Mouse (Mus musculus): ENCODE data around the gene Cnot3. TPM values are rescaled to one million over a fixed set of nuclear protein-coding genes. Genes with fewer than 3 reads are reported as not detected.
A peak's percentile ranks its signal among the peaks of the same experiment; 100 is the strongest.

Gene Cnot3
- polyA plus RNA-seq, 1 experiment from 2014 or later = 56.5 TPM

- no peak for DNase-seq (ENCODE audit: low read depth, low spot score)
- no peak for TF ChIP-seq CTCF (IDR thresholded peaks at IDR 0.05)
- ChIA-PET POLR2A (no interaction called here), CTCF (interaction anchor here (1.3 to 2.3 kb wide), 5 partner anchors 9 to 30 kb away, joined by 4 to 15 read pairs (median 6); no protein-coding TSS in a partner anchor)
- in situ Hi-C loops (cut with MboI; ENCODE audit: low pct_unique_long_range_greater_than_20kb) = no loop called here
- ATAC-seq = no peak
- no peaks in the 10 kb centered on the region for H3K27me3 ChIP-seq
These were observed 29.0 kb upstream of the Cnot3 start, which contains the start of gene Oscar for GRCm38 (mm10) chr7:3616057-3616388. TSS of gene Oscar (minus strand) at chr7:3616157.

- in situ Hi-C loops (cut with MboI; ENCODE audit: low pct_unique_long_range_greater_than_20kb) = no loop called here
- no peaks in the 10 kb centered on the region for H3K27me3 ChIP-seq
- ChIA-PET CTCF (interaction anchor here (1.0 to 2.3 kb wide), 10 partner anchors 10 to 286 kb away, joined by 3 to 18 read pairs (median 4); no protein-coding TSS in a partner anchor), POLR2A (interaction anchor here (0.9 kb wide), 1 partner anchor 9 kb away, joined by 3 read pairs; no protein-coding TSS in a partner anchor)
- peak; percentile 15 for ATAC-seq
- DNase-seq (ENCODE audit: low read depth, low spot score) = no peak
- TF ChIP-seq CTCF (IDR thresholded peaks at IDR 0.05) = peak; percentile 73
These were observed 28.5 kb upstream of the Cnot3 start for GRCm38 (mm10) chr7:3616389-3617241.

- POLR2A ChIA-PET = interaction anchor here (0.7 to 1.2 kb wide), 4 partner anchors 8 to 11 kb away, joined by 3 to 4 read pairs (median 3); no protein-coding TSS in a partner anchor
- no peak for TF ChIP-seq CTCF (IDR thresholded peaks at IDR 0.05)
- no peaks in the 10 kb centered on the region for H3K27me3 ChIP-seq
- ATAC-seq (peak; percentile 99), DNase-seq (ENCODE audit: low read depth, low spot score) (peak; percentile 58)
- in situ Hi-C loops (cut with MboI; ENCODE audit: low pct_unique_long_range_greater_than_20kb) = no loop called here
- CTCF ChIA-PET = interaction anchor here (1.0 to 2.3 kb wide), 12 partner anchors 10 to 285 kb away, joined by 3 to 18 read pairs (median 4); no protein-coding TSS in a partner anchor
These were observed 27.6 kb upstream of the Cnot3 start, which contains the start of gene Ndufa3 for GRCm38 (mm10) chr7:3617242-3617995. TSS of gene Ndufa3 (plus strand) at chr7:3617373.

DNA sequence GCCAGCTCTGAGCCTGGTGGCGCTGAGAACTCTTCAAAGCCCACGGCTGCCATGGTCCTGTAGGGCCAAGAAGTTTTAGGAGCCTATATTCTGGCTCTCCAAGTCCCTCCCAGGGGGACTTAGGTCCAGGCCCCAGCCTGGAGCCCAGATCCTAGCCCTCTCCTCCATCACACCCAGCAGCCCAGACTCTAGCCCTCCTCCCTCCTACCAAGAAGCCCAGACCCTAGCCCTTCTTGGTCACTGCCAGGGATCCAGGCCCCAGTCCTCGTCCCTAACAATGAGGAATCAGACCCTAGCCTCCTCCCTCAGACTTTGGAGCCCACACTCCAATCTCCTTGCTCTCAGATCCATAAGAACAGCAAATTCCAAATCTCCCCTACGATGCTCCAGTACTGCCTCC is 16.0 kb upstream of the Cnot3 start:
- CTCF ChIA-PET = no interaction called here
- in situ Hi-C loops (cut with MboI; ENCODE audit: low pct_unique_long_range_greater_than_20kb) = no loop called here
- ATAC-seq (no peak), DNase-seq (ENCODE audit: low read depth, low spot score) (no peak)
- POLR2A ChIA-PET = no interaction called here
- H3K27me3 ChIP-seq = no peaks in the 10 kb centered on the region
- no peak for TF ChIP-seq CTCF (IDR thresholded peaks at IDR 0.05)

DNA sequence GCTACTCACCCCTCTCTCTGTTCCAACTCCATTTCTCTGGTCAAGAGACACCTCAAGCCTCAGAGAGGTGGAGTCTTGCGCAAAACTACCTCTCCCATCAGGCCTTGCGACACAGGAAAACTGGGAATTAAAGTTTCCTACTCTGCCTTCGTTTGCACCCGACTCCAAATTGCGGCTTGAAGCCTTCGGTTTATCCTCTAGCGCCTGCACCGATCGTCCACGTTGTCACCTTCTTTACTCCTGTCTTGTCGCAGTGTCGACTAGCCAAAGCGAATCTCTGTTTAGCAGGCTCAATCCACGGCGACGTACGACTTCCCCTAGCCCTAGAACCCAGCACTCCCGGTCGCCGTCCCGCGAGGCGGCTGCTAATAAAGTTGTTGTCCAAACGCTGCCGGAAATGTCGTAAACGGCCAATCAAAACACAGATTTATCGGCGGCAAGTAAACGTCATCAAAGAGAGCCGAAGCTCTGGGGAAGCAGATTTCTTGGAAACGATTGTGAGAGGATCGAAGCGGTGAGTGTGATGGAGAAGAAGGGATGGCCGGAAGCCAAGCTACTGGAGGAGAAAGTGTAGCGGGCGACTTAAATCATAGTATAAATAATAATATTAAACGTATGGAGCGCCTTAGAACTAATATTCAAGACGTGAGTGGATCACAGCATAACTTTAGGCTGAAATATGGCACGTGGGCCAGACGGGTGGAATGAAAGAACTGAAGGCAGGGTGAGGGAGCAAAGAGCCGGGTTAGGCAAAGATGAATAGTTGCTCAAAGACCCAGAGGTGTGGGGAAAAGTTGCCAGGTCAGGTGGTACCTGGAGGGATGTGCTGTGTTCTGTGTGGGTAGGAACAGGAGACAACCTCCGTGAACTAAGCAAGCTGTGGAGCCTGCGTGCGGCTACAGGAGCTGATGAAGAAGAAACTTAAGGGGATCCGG is 15.3 kb upstream of the Cnot3 start, which contains the start of the genes Tfpt and Prpf31:
Gene Tfpt (minus strand): TSS at position 387 of the 935 bp plus-strand sequence.
Gene Prpf31 (plus strand): TSS at position 443 of the 935 bp plus-strand sequence.
- no peak for TF ChIP-seq CTCF (IDR thresholded peaks at IDR 0.05)
- ATAC-seq (peak; percentile 78), DNase-seq (ENCODE audit: low read depth, low spot score) (peak; percentile 76)
- POLR2A ChIA-PET = interaction anchor here (1.2 to 1.4 kb wide), 2 partner anchors 14 to 20 kb away, joined by 3 to 4 read pairs; no protein-coding TSS in a partner anchor
- in situ Hi-C loops (cut with MboI; ENCODE audit: low pct_unique_long_range_greater_than_20kb) = no loop called here
- no peaks in the 10 kb centered on the region for H3K27me3 ChIP-seq
- CTCF ChIA-PET = no interaction called here

GRCm38 (mm10) chr7:3630478-3630815 is 14.6 kb upstream of the Cnot3 start:
- no peaks in the 10 kb centered on the region for H3K27me3 ChIP-seq
- POLR2A ChIA-PET = interaction anchor here (1.2 to 1.4 kb wide), 2 partner anchors 13 to 20 kb away, joined by 3 to 4 read pairs; no protein-coding TSS in a partner anchor
- DNase-seq (ENCODE audit: low read depth, low spot score) (no peak), ATAC-seq (no peak)
- CTCF ChIA-PET = no interaction called here
- TF ChIP-seq CTCF (IDR thresholded peaks at IDR 0.05) = no peak
- in situ Hi-C loops (cut with MboI; ENCODE audit: low pct_unique_long_range_greater_than_20kb) = no loop called here

DNA sequence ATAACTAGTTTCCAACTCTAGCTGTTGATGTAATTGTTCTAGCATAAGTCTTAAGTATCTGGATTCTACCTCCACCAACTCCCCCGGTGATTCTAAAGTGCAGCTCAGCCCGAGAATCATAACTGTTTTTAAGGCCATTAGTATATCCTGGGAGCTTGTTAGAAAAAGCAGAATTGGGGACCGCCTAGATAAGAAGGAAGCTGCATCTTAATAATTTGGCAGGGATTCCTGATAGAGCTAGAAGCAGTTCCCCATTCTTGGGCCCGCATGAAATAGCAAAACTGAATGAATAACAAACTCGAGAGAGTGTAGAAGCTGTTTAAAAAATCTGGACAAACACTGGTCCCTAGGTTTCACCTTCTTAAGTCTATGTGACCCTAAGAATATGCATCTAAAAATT is 1.7 kb upstream of the Cnot3 start:
- no peak for TF ChIP-seq CTCF (IDR thresholded peaks at IDR 0.05)
- in situ Hi-C loops (cut with MboI; ENCODE audit: low pct_unique_long_range_greater_than_20kb) = no loop called here
- ChIA-PET CTCF (interaction anchor here (1.2 to 3.5 kb wide), 2 partner anchors 10 to 22 kb away, joined by 3 to 15 read pairs; partner anchors contain the start of gene Leng1), POLR2A (interaction anchor here (1.4 to 1.5 kb wide), 2 partner anchors 8 to 13 kb away, joined by 4 read pairs; partner anchors contain the start of genes Prpf31 and Tfpt)
- no peaks in the 10 kb centered on the region for H3K27me3 ChIP-seq
- DNase-seq (ENCODE audit: low read depth, low spot score) (no peak), ATAC-seq (no peak)

- ATAC-seq = no peak
- CTCF ChIA-PET = interaction anchor here (1.2 to 3.5 kb wide), 3 partner anchors 10 to 22 kb away, joined by 3 to 15 read pairs (median 5); partner anchors contain the start of gene Leng1
- no peak for TF ChIP-seq CTCF (IDR thresholded peaks at IDR 0.05)
- DNase-seq (ENCODE audit: low read depth, low spot score) = no peak
- H3K27me3 ChIP-seq = no peaks in the 10 kb centered on the region
- in situ Hi-C loops (cut with MboI; ENCODE audit: low pct_unique_long_range_greater_than_20kb) = no loop called here
- POLR2A ChIA-PET = interaction anchor here (1.4 to 1.9 kb wide), 3 partner anchors 9 to 20 kb away, joined by 4 to 10 read pairs (median 4); partner anchors contain the start of genes Prpf31 and Tfpt
These were observed 1.2 kb upstream of the Cnot3 start for GRCm38 (mm10) chr7:3643843-3644242.

- ChIA-PET POLR2A (interaction anchor here (1.5 to 1.9 kb wide), 2 partner anchors 14 to 19 kb away, joined by 7 to 10 read pairs; no protein-coding TSS in a partner anchor), CTCF (interaction anchor here (0.8 to 3.5 kb wide), 3 partner anchors 11 to 21 kb away, joined by 3 to 15 read pairs (median 5); no protein-coding TSS in a partner anchor)
- no peaks in the 10 kb centered on the region for H3K27me3 ChIP-seq
- no peak for TF ChIP-seq CTCF (IDR thresholded peaks at IDR 0.05)
- DNase-seq (ENCODE audit: low read depth, low spot score) = no peak
- in situ Hi-C loops (cut with MboI; ENCODE audit: low pct_unique_long_range_greater_than_20kb) = no loop called here
- ATAC-seq = no peak
These were observed 758 bp upstream of the Cnot3 start for GRCm38 (mm10) chr7:3644348-3644671.
